Mouse (Mus musculus) megakaryocyte progenitor cell, adult 5-6 weeks (primary cell): Measurements from ENCODE around the gene Armcx6. TPM values are rescaled to one million over a fixed set of nuclear protein-coding genes. Genes with fewer than 3 reads are reported as not detected.

Source experiments
- total RNA-seq, 2 experiments: library from RNA; stranded (forward) in 1 of 2; stranded (reverse) in 1 of 2; fragments of 157-497, 149-512 nt in 1 of 2; fragments of 200-1000 nt in 1 of 2; gene quantifications; 2 replicates each; pipeline versions ENCODE4 v1.2.3 to v1.2.4; 2015 to 2017

The Armcx6 gene
- total RNA-seq, 2 experiments from 2014 or later = 4.2 to 6.2 TPM

Other genes starting within 250 kb of the Armcx6 start
- gene Timm8a1, start 209.6 kb downstream of the Armcx6 start, total RNA-seq (2015) = 126 and 133 TPM in 2 replicates
- 147 and 157 TPM in 2 replicates for gene Timm8a1, start 209.6 kb downstream of the Armcx6 start, total RNA-seq (2017)
- 61.0 and 66.6 TPM in 2 replicates for gene Btk, start 167.8 kb downstream of the Armcx6 start, total RNA-seq (2015)
- 48.4 and 78.0 TPM in 2 replicates for gene Btk, start 167.8 kb downstream of the Armcx6 start, total RNA-seq (2017)
- gene Rpl36a, start 165.8 kb downstream of the Armcx6 start, total RNA-seq (2015) = 1,859 and 2,008 TPM in 2 replicates
- gene Rpl36a, start 165.8 kb downstream of the Armcx6 start, total RNA-seq (2017) = 6,795 and 7,096 TPM in 2 replicates
- gene Gla, start 150.3 kb downstream of the Armcx6 start, total RNA-seq (2015) = 16.3 and 21.0 TPM in 2 replicates
- gene Gla, start 150.3 kb downstream of the Armcx6 start, total RNA-seq (2017) = 19.6 and 23.2 TPM in 2 replicates
- gene Hnrnph2, start 150.2 kb downstream of the Armcx6 start, total RNA-seq (2015) = 79.0 and 80.6 TPM in 2 replicates
- 141 and 154 TPM in 2 replicates for gene Hnrnph2, start 150.2 kb downstream of the Armcx6 start, total RNA-seq (2017)
- 2.2 and 2.5 TPM in 2 replicates for gene Armcx4, start 64.9 kb downstream of the Armcx6 start, total RNA-seq (2015)
- gene Armcx4, start 64.9 kb downstream of the Armcx6 start, total RNA-seq (2017) = 3.2 and 4.4 TPM in 2 replicates
- gene Armcx1, start 33.5 kb downstream of the Armcx6 start, total RNA-seq (2015) = 3.9 and 8.1 TPM in 2 replicates
- 6.4 and 9.7 TPM in 2 replicates for gene Armcx1, start 33.5 kb downstream of the Armcx6 start, total RNA-seq (2017)
- 30.8 and 31.5 TPM in 2 replicates for gene Armcx3, start 5.2 kb upstream of the Armcx6 start, total RNA-seq (2015)
- 28.1 and 33.9 TPM in 2 replicates for gene Armcx3, start 5.2 kb upstream of the Armcx6 start, total RNA-seq (2017)
- gene Armcx2, start 57.8 kb upstream of the Armcx6 start, total RNA-seq (2015) = 11.9 and 15.8 TPM in 2 replicates
- 9.5 and 12.3 TPM in 2 replicates for gene Armcx2, start 57.8 kb upstream of the Armcx6 start, total RNA-seq (2017)
- 1.7 and 2.2 TPM in 2 replicates for gene Nxf2, start 213.3 kb upstream of the Armcx6 start, total RNA-seq (2015)
- gene Nxf2, start 213.3 kb upstream of the Armcx6 start, total RNA-seq (2017) = 0.54 and 0.98 TPM in 2 replicates